In the genomic region with DNA sequence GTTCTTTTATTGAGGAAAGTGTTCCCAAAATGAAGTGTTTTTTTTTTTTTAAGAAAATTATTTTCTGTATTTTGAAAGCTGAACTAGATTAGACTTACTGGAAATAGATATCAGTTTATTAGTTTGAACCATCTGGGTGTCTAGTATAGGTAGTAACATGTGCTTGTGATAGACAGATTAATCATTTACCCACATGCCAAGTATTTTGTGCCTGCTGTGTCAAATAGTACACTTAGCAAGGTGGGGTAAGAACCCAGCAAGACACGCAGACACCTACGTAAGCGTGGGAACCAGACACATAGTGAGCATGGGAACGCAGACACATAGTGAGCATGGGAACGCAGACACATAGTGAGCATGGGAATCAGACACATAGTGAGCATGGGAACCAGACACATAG, we compare ENCODE assay signal across 21 mouse cellular contexts.
"Had no signal": no experiment of that assay in that cellular context is flagged by ENCODE, and none has a peak within 500 bp of the region (broad histone marks: within the 10 kb centered on the region; RNA-seq: fewer than 3 reads in every experiment).

No protein-coding gene starts in this region.

- H3K9me3 ChIP-seq: limb, embryonic 12.5 days; limb, embryonic 15.5 days; liver, embryonic 15.5 days; megakaryocyte, embryonic 14.5 days; midbrain, embryonic 12.5 days; neural tube, embryonic 13.5 days; stomach, embryonic 15.5 days had no signal

- H3K27ac ChIP-seq: limb, embryonic 12.5 days; limb, embryonic 15.5 days; liver, embryonic 15.5 days; macrophage; midbrain, embryonic 12.5 days; neural tube, embryonic 13.5 days; stomach, embryonic 15.5 days had no signal

- H3K9ac ChIP-seq: limb, embryonic 12.5 days; limb, embryonic 15.5 days; liver, embryonic 15.5 days; lung, embryonic 14.5 days; midbrain, embryonic 12.5 days; neural tube, embryonic 13.5 days; stomach, embryonic 15.5 days had no signal

- H3K36me3 ChIP-seq: limb, embryonic 12.5 days; limb, embryonic 15.5 days; liver, embryonic 15.5 days; midbrain, embryonic 12.5 days; neural tube, embryonic 13.5 days; stomach, embryonic 15.5 days had no signal

- H3K4me2 ChIP-seq: limb, embryonic 12.5 days; limb, embryonic 15.5 days; liver, embryonic 15.5 days; lung, embryonic 14.5 days; midbrain, embryonic 12.5 days; neural tube, embryonic 13.5 days; stomach, embryonic 15.5 days had no signal

- DNase-seq: kidney, adult 8-10 months; kidney, postnatal 14 days; kidney, postnatal 4 days; left cerebral cortex, postnatal 4 days; lung, embryonic 14.5 days; retina, postnatal 1 day; right cerebral cortex, postnatal 25 days; spleen, adult 18-20 months; thymus, postnatal 25 days had no signal

- H3K4me3 ChIP-seq: limb, embryonic 12.5 days; limb, embryonic 15.5 days; liver, embryonic 15.5 days; megakaryocyte, embryonic 14.5 days; midbrain, embryonic 12.5 days; myocyte; neural tube, embryonic 13.5 days; stomach, embryonic 15.5 days had no signal

- H3K27me3 ChIP-seq: limb, embryonic 12.5 days; limb, embryonic 15.5 days; liver, embryonic 15.5 days; megakaryocyte, embryonic 14.5 days; midbrain, embryonic 12.5 days; stomach, embryonic 15.5 days had no signal

- ATAC-seq: inflammation-experienced regulatory T-cells, adult 6 months; lung, postnatal 0 days; midbrain, embryonic 16.5 days had no signal
